Mouse (Mus musculus) embryonic facial prominence, embryonic 11.5 days (tissue): Measurements from ENCODE around the gene Nav3. TPM values are rescaled to one million over a fixed set of nuclear protein-coding genes. Genes with fewer than 3 reads are reported as not detected.

Experiments used
- ATAC-seq: fragments of 200-750 bp; cut with Nextera tagmentation; replicated peaks from 2 replicates; pipeline ENCODE4 v1.8.0; 2017; ENCODE audit warnings: low read depth; ENCODE audit not compliant: insufficient number of reproducible peaks, low FRiP score, low TSS enrichment
- DNase-seq: peaks from one replicate; pipeline ENCODE4 v3.0.0-alpha.2; 2015; ENCODE audit warnings: low spot score
- H3K27ac ChIP-seq: fragments of 300-500 bp; sonication (generic); replicated peaks from 2 replicates; pipeline ENCODE4 v1.5.1; 2014; ENCODE audit warnings: mild to moderate bottlenecking, low read depth, low read length, control low read depth
- H3K27me3 ChIP-seq: fragments of 300-500 bp; sonication (generic); 2 replicates; pipeline ENCODE4 v1.6.1; 2014; ENCODE audit warnings: mild to moderate bottlenecking, low read length, moderate library complexity, mixed read lengths; ENCODE audit not compliant: control insufficient read depth, insufficient read depth
- H3K36me3 ChIP-seq: fragments of 300-500 bp; sonication (generic); replicated peaks from 2 replicates; pipeline ENCODE4 v1.6.1; 2014; ENCODE audit warnings: low read depth, mild to moderate bottlenecking, low read length, moderate library complexity, mixed read lengths; ENCODE audit not compliant: control insufficient read depth, insufficient read depth
- H3K4me1 ChIP-seq: fragments of 300-500 bp; sonication (generic); 2 replicates; pipeline ENCODE4 v1.6.1; 2014; ENCODE audit warnings: low read length, mixed read lengths; ENCODE audit not compliant: control insufficient read depth, insufficient read depth
- H3K4me2 ChIP-seq: fragments of 300-500 bp; sonication (generic); 2 replicates; pipeline ENCODE4 v1.6.1; 2014; ENCODE audit warnings: low read depth, mild to moderate bottlenecking, control low read depth, low read length, moderate library complexity
- H3K4me3 ChIP-seq: fragments of 300-500 bp; sonication (generic); 2 replicates; pipeline ENCODE4 v1.5.1; 2014; ENCODE audit warnings: low read depth, low read length, control low read depth
- H3K9ac ChIP-seq: fragments of 300-500 bp; sonication (generic); replicated peaks from 2 replicates; pipeline ENCODE4 v1.6.1; 2014; ENCODE audit warnings: mild to moderate bottlenecking, control low read depth, low read length
- H3K9me3 ChIP-seq: fragments of 300-500 bp; sonication (generic); replicated peaks from 2 replicates; pipeline ENCODE4 v1.6.1; 2016; ENCODE audit warnings: mild to moderate bottlenecking, low read length, inconsistent platforms, mixed read lengths; ENCODE audit not compliant: control insufficient read depth
- WGBS: fragments of 180-500 bp; shearing (Covaris S2); extraction: QIAGEN DNeasy Blood & Tissue Kit; methylation state at CpG from one replicate; pipeline ENCODE4 v1.1.7; 2014; 5-methylcytosine and 5-hydroxymethylcytosine counted together
- polyA plus RNA-seq: library from polyadenylated mRNA; unstranded; fragments of >200 nt; fragmentation: Nextera tagmentation; extraction: Ambion mirVana; gene quantifications from 2 replicates; pipeline ENCODE4 v1.2.1, GENCODE M21; 2014

The Nav3 gene
- polyA plus RNA-seq, 1 experiment from 2014 or later: 3.2 TPM

DNA sequence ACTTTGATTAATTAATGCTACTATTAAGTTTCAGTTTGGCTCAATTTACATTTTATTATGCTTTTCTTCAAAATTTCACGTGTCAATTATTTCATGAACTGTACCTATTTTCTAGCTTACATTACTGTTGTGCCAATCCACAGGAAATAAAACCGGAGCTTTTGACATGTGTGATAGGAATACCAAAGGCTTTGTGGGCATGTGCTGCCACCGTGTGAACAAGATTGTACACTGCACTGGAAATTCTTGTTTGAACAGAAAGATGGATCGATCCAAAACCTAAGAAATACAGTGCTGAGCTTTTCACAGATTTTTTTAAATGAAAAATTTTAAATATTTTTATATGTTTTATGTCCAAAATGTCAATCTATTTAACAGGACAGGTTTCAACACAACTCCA lies 591.3 kb downstream of the Nav3 start:
- Histone ChIP-seq H3K27ac (no peak overlapping the region), H3K9ac (no peak overlapping the region), H3K4me3 (no peak overlapping the region), H3K4me1 (no peaks in the 10 kb centered on the region), H3K27me3 (no peaks in the 10 kb centered on the region), H3K36me3 (no peaks in the 10 kb centered on the region), H3K4me2 (no peak overlapping the region), H3K9me3 (no peaks in the 10 kb centered on the region)
- 25% methylated on average over 4 of the region's 4 CpGs for WGBS
- ATAC-seq: no peak
- peak; percentile 73 for DNase-seq

- WGBS: 76% methylated on average over 2 of the region's 2 CpGs
- no peaks in the 10 kb centered on the region for H3K27me3 ChIP-seq
- no peak for ATAC-seq
These were observed 594.7 kb downstream of the Nav3 start for GRCm38 (mm10) chr10:109861275-109861674.

DNA sequence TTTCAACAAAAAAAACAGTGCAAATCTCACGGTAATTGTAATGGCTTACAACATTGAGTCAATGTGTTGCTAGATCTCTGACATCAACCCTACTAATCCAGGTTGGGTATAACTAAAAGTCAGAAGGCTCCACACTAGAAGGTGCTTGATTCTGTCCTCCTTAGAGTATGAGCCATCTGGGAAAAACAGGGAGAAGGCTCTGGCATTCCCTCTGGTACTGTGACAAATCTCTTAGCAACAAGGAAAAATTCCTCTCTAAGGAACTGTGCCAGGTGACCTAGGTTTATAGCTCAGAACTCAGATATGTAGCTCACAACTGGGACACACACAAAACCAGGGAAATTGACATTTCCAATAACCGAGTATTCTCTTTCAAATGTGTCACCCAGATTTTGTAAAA lies 597.4 kb downstream of the Nav3 start:
- no peak overlapping the region for H3K27ac ChIP-seq
- no peak overlapping the region for H3K4me2 ChIP-seq
- H3K27me3 ChIP-seq: no peaks in the 10 kb centered on the region
- H3K9me3 ChIP-seq: no peaks in the 10 kb centered on the region
- H3K9ac ChIP-seq: no peak overlapping the region
- no peaks in the 10 kb centered on the region for H3K4me1 ChIP-seq
- H3K4me3 ChIP-seq: no peak overlapping the region
- ATAC-seq (no peak), DNase-seq (no peak)
- WGBS: 79% methylated on average over 2 of the region's 2 CpGs
- H3K36me3 ChIP-seq: no peaks in the 10 kb centered on the region

More at GRCm38 (mm10) chr10:109861275-109861674, 594.7 kb downstream of the Nav3 start:
- Histone ChIP-seq H3K4me2 (no peak overlapping the region), H3K9me3 (no peaks in the 10 kb centered on the region), H3K4me1 (no peaks in the 10 kb centered on the region), H3K36me3 (no peaks in the 10 kb centered on the region), H3K9ac (no peak overlapping the region), H3K27ac (no peak overlapping the region), H3K4me3 (no peak overlapping the region)
- DNase-seq: peak; percentile 59

- no peak overlapping the region for H3K4me3 ChIP-seq
- WGBS: 36% methylated on average over 7 of the region's 7 CpGs
- H3K36me3 ChIP-seq: no peaks in the 10 kb centered on the region
- ATAC-seq (no peak), DNase-seq (peak; percentile 39)
- no peaks in the 10 kb centered on the region for H3K27me3 ChIP-seq
- H3K9ac ChIP-seq: no peak overlapping the region
- H3K4me2 ChIP-seq: no peak overlapping the region
- H3K4me1 ChIP-seq: no peaks in the 10 kb centered on the region
- H3K9me3 ChIP-seq: no peaks in the 10 kb centered on the region
- no peak overlapping the region for H3K27ac ChIP-seq
These were observed 603.6 kb downstream of the Nav3 start for GRCm38 (mm10) chr10:109852392-109852791.

DNA sequence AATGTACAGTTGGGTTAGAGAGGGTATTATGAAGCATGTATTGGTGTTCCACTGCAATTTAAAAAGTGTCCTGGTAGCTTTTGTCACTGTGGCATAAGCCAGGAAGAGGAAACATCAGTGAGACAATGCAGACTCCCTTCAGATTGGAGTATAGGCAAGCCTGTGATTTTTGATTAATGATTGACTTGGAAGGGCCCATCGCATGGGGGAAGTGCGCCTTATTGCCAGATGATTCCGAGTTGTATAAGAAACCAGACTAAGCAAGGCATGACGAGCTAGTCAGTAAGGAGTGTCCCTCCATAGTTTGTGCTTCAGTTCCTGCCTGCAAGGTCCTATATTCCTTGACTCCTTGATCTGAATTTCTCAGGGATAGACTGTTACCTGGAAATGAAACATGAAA lies 608.4 kb downstream of the Nav3 start:
- 92% methylated on average over 4 of the region's 4 CpGs for WGBS
- ATAC-seq: no peak
- H3K27me3 ChIP-seq: no peaks in the 10 kb centered on the region

DNA sequence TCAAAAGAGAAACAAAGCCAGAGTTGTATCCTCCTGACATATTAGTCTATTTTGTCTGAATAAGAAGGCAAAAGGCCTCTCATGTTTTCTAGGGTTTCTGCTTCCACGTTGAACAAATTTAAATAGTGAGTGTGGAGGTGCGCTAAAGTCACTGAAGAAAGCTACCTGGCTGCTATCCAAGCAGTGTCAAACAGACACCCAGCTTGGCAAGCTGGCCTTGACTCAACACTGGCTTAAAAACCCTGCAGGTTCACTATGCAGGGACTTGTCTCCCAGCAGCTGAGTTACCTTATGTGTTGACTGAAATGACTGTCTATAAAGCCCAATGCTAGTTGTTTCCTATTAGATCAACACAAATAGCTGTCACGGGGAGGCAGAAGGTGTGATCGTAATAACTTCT lies 612.3 kb downstream of the Nav3 start:
- WGBS: 81% methylated on average over 4 of the region's 4 CpGs
- DNase-seq (no peak), ATAC-seq (no peak)

More for the DNA sequence above, 608.4 kb downstream of the Nav3 start:
- Histone ChIP-seq H3K9ac (no peak overlapping the region), H3K36me3 (no peaks in the 10 kb centered on the region), H3K4me2 (no peak overlapping the region), H3K27ac (no peak overlapping the region), H3K4me3 (no peak overlapping the region), H3K9me3 (no peaks in the 10 kb centered on the region), H3K4me1 (no peaks in the 10 kb centered on the region)
- DNase-seq: no peak

DNA sequence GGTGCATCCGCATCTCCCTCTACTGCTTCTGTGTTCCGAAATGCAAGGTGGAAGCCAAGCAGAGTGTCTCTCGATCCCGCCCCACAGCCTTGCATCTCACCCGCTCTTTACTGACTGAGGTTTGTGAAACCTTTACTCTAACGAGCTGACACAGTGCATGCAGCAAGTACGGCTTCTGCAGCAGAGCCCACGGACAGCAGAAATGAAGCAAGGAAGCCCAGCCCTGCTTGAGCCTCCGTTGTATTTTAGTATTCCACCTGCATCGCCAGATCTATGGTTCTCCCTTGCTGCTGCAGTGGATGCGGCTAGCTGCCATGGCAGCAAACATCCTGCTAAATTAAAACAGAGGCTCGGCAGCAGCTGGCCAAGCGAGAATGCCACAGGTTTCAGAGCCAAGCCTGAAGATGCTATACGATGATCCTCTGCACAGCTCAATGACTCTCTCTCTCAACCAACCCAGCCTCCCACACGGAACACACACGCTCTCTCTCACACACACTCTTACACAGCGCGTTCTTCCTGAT lies 623.2 kb downstream of the Nav3 start:
- Histone ChIP-seq H3K9me3 (no peaks in the 10 kb centered on the region), H3K27ac (no peak overlapping the region), H3K4me1 (no peaks in the 10 kb centered on the region), H3K9ac (no peak overlapping the region), H3K4me2 (peak overlapping the region; percentile 32), H3K36me3 (no peaks in the 10 kb centered on the region), H3K4me3 (peak overlapping the region; percentile 16), H3K27me3 (no peaks in the 10 kb centered on the region)
- DNase-seq: peak; percentile 18
- 26% methylated on average over 18 of the region's 18 CpGs for WGBS
- ATAC-seq: 0 out of 2 replicates have a peak, but pooled peaks have one; percentile 65

More for the DNA sequence above, 612.3 kb downstream of the Nav3 start:
- no peaks in the 10 kb centered on the region for H3K36me3 ChIP-seq
- H3K4me2 ChIP-seq: no peak overlapping the region
- H3K4me3 ChIP-seq: no peak overlapping the region
- no peak overlapping the region for H3K9ac ChIP-seq
- no peak overlapping the region for H3K27ac ChIP-seq
- H3K27me3 ChIP-seq: no peaks in the 10 kb centered on the region
- H3K9me3 ChIP-seq: no peaks in the 10 kb centered on the region
- H3K4me1 ChIP-seq: no peaks in the 10 kb centered on the region

DNA sequence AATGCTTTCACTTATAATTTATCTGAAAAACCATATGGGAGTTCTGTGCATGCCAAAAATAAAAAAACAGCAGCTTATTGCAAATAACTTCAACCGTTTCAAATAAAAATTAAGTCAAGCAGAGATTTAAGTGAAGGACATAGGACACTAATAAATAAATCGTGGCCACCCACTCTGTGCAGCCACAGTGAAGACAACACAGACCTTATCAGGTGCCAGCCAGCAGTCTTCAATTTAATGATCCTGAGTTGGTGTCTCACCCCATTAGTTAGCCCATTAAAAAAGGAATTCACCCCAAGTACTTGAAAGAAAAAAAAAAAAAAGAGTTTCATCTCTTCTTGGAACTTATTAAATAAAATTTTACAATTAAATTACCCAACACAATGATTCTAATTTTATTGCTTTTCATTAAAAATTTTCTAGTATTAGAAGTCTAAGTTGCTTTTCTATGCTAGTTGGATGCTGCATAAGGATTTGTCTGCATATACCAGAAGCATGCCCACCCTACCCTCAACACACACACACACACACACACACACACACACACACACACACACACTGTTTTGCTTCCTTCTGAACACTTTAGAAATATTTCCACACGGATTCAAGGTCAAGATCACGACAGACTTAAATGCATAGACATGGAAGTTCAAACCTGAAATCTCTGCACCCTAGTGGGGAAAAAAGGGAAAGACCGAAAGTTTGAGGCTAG lies 649.1 kb downstream of the Nav3 start:
- Histone ChIP-seq H3K27me3 (no peaks in the 10 kb centered on the region), H3K36me3 (no peaks in the 10 kb centered on the region), H3K4me1 (no peaks in the 10 kb centered on the region), H3K4me2 (no peak overlapping the region), H3K27ac (no peak overlapping the region), H3K9me3 (no peaks in the 10 kb centered on the region), H3K4me3 (no peak overlapping the region), H3K9ac (no peak overlapping the region)
- WGBS: 75% methylated on average over 5 of the region's 5 CpGs
- DNase-seq (peak; percentile 7), ATAC-seq (no peak)
